In genomic region chr2:129684014-129684413, GRCm38 (mm10) we compare ENCODE assay signal across 33 mouse cellular contexts. TPM values are rescaled to one million over a fixed set of nuclear protein-coding genes. Genes with fewer than 3 reads are reported as not detected.
A peak's percentile ranks its signal among the peaks of the same experiment; 100 is the strongest.
DNase-seq lines count a peak whose midpoint lies in the region; ATAC-seq and TF ChIP-seq lines count a peak whose summit lies in the region.
"Had no signal": no experiment of that assay in that cellular context is flagged by ENCODE, and none has a peak within 500 bp of the region (broad histone marks: within the 10 kb centered on the region; RNA-seq: fewer than 3 reads in every experiment).

No protein-coding gene starts in this region.

- H3K4me2 ChIP-seq in midbrain, postnatal 0 days (ENCODE audit: low read depth, low read length, poor library complexity, severe bottlenecking): no peak overlapping the region
- no peak overlapping the region for H3K4me2 ChIP-seq in midbrain, embryonic 16.5 days (ENCODE audit: low read length)
- H3K4me2 ChIP-seq: embryonic facial prominence, embryonic 13.5 days; forebrain, embryonic 13.5 days; heart, embryonic 12.5 days; midbrain, embryonic 13.5 days had no signal

- no peak for TF ChIP-seq CTCF in midbrain, postnatal 0 days (IDR thresholded peaks at IDR 0.05)

- no peaks in the 10 kb centered on the region for H3K9me3 ChIP-seq in heart, embryonic 10.5 days
- no peaks in the 10 kb centered on the region for H3K9me3 ChIP-seq in midbrain, postnatal 0 days (ENCODE audit: low read length)
- H3K9me3 ChIP-seq in midbrain, embryonic 16.5 days (replicated peaks; ENCODE audit: control insufficient read depth, low read length, poor library complexity, severe bottlenecking): no peaks in the 10 kb centered on the region
- H3K9me3 ChIP-seq: embryonic facial prominence, embryonic 13.5 days; forebrain, embryonic 13.5 days; heart, embryonic 12.5 days; midbrain, embryonic 13.5 days had no signal

- H3K27me3 ChIP-seq in heart, embryonic 10.5 days (ENCODE audit: insufficient read depth, poor library complexity, severe bottlenecking): 0 out of 2 replicates have a peak, but pooled peaks cover 16% of the 10 kb centered on the region
- H3K27me3 ChIP-seq in midbrain, postnatal 0 days (ENCODE audit: insufficient read depth, low read length): no peaks in the 10 kb centered on the region
- H3K27me3 ChIP-seq in midbrain, embryonic 16.5 days (ENCODE audit: control insufficient read depth, insufficient read depth, low read depth, low read length): no peaks in the 10 kb centered on the region
- H3K27me3 ChIP-seq: embryonic facial prominence, embryonic 13.5 days; forebrain, embryonic 13.5 days; midbrain, embryonic 13.5 days had no signal

- WGBS in heart, embryonic 10.5 days: 62% methylated on average over 4 of the region's 4 CpGs
- WGBS in midbrain, postnatal 0 days: 79% methylated on average over 4 of the region's 4 CpGs
- WGBS in midbrain, embryonic 16.5 days: 72% methylated on average over 4 of the region's 4 CpGs

- no peak overlapping the region for H3K4me3 ChIP-seq in heart, embryonic 10.5 days
- no peak overlapping the region for H3K4me3 ChIP-seq in midbrain, postnatal 0 days (ENCODE audit: low read depth, low read length)
- H3K4me3 ChIP-seq in midbrain, embryonic 16.5 days (ENCODE audit: low read depth, low read length): no peak overlapping the region
- H3K4me3 ChIP-seq: embryonic facial prominence, embryonic 13.5 days; forebrain, embryonic 13.5 days; heart, embryonic 12.5 days; midbrain, embryonic 13.5 days had no signal

- no peak overlapping the region for H3K27ac ChIP-seq in heart, embryonic 10.5 days
- no peak overlapping the region for H3K27ac ChIP-seq in midbrain, postnatal 0 days (ENCODE audit: low read depth, low read length)
- no peak overlapping the region for H3K27ac ChIP-seq in midbrain, embryonic 16.5 days (ENCODE audit: low read length)
- H3K27ac ChIP-seq: embryonic facial prominence, embryonic 13.5 days; forebrain, embryonic 13.5 days; kidney, postnatal 0 days; liver, embryonic 14.5 days; macrophage; midbrain, embryonic 13.5 days had no signal

- intact Hi-C loops in heart, postnatal 25 days (cut with DNase I): no loop called here

- peak; percentile 31 for DNase-seq in heart, embryonic 10.5 days (ENCODE audit: low spot score)
- no peak for DNase-seq in heart, postnatal 25 days (ENCODE audit: low spot score)
- peak; percentile 27 for DNase-seq in midbrain, postnatal 0 days (ENCODE audit: low spot score)
- peak; percentile 44 for DNase-seq in lung, postnatal 10 days
- DNase-seq in layer of hippocampus, postnatal 25 days (ENCODE audit: extremely low spot score in 1 of 2, low spot score in 1 of 2): no peak
- DNase-seq in urinary bladder, postnatal 25 days (ENCODE audit: low spot score): no peak
- DNase-seq: adrenal gland, postnatal 10 days; cerebellum, adult 11-12 months; cerebellum, adult 9-11 months; embryo, embryonic 11 days; gastrocnemius, postnatal 36 days; heart, adult 18-20 months; kidney, adult 8-10 months; kidney, postnatal 4 days; liver; right cerebral cortex, postnatal 4 days; thymus, postnatal 4 days had no signal

- no peaks in the 10 kb centered on the region for H3K36me3 ChIP-seq in heart, embryonic 10.5 days
- no peaks in the 10 kb centered on the region for H3K36me3 ChIP-seq in midbrain, postnatal 0 days (ENCODE audit: insufficient read depth, low read length)
- H3K36me3 ChIP-seq in midbrain, embryonic 16.5 days (ENCODE audit: control insufficient read depth, insufficient read depth, low read length): no peaks in the 10 kb centered on the region
- H3K36me3 ChIP-seq: embryonic facial prominence, embryonic 13.5 days; heart, embryonic 12.5 days; midbrain, embryonic 13.5 days had no signal

- no peaks in the 10 kb centered on the region; the same call in 1 of the 2 replicates for H3K4me1 ChIP-seq in heart, embryonic 10.5 days
- H3K4me1 ChIP-seq in midbrain, postnatal 0 days (ENCODE audit: insufficient read depth, low read length): no peaks in the 10 kb centered on the region
- no peaks in the 10 kb centered on the region for H3K4me1 ChIP-seq in midbrain, embryonic 16.5 days (ENCODE audit: control insufficient read depth, insufficient read depth, low read length)
- H3K4me1 ChIP-seq: embryonic facial prominence, embryonic 13.5 days; heart, embryonic 12.5 days had no signal

- ATAC-seq in midbrain, postnatal 0 days (ENCODE audit: low FRiP score): no peak
- no peak for ATAC-seq in midbrain, embryonic 16.5 days
- ATAC-seq: forebrain, embryonic 13.5 days; intestine, embryonic 16.5 days; midbrain, embryonic 13.5 days; Patski had no signal

- no peak overlapping the region for H3K9ac ChIP-seq in midbrain, postnatal 0 days (replicated peaks; ENCODE audit: low read length, poor library complexity, severe bottlenecking)
- no peak overlapping the region for H3K9ac ChIP-seq in midbrain, embryonic 16.5 days (ENCODE audit: low read depth, low read length)
- H3K9ac ChIP-seq: embryonic facial prominence, embryonic 13.5 days; forebrain, embryonic 13.5 days; heart, embryonic 12.5 days; liver, embryonic 14.5 days; midbrain, embryonic 13.5 days had no signal

RNA-seq across cellular contexts. Expression of gene Pdyn, which starts 15.6 kb away (rescaled TPM):
- polyA plus RNA-seq in heart, embryonic 10.5 days (2016; fragmentation: Nextera tagmentation; extraction: Ambion mirVana): 0.10 and 0.18 TPM in 2 replicates
- not detected for total RNA-seq in heart, postnatal 25 days (2021)
- total RNA-seq in midbrain, postnatal 0 days (2014; rRNA removed): 7.2 and 7.6 TPM in 2 replicates
- 22.2 and 24.7 TPM in 2 replicates for polyA plus RNA-seq in midbrain, postnatal 0 days (2015; fragmentation: Nextera tagmentation; extraction: Ambion mirVana)
- 16.1 and 19.1 TPM in 2 replicates for polyA plus RNA-seq in midbrain, embryonic 16.5 days (2015; fragmentation: Nextera tagmentation; extraction: Ambion mirVana)
- 10 to 100 TPM; 10.4 to 11.8 TPM for total RNA-seq in layer of hippocampus, postnatal 25 days (2021)
- total RNA-seq: gastrocnemius, postnatal 36 days; heart, adult 18-20 months; hematopoietic stem cell, adult 5-6 weeks; megakaryocyte-erythroid progenitor cell, adult 5-6 weeks; MEL had no signal
- polyA plus RNA-seq: limb, embryonic 11.5 days; macrophage; Patski; stomach, embryonic 14.5 days; testis, adult 2 months had no signal

Comparison
In these comparisons a context has a peak if more than half of its experiments do, and no peak if none do; other contexts are left out.
1. DNase-seq: peak in heart, embryonic 10.5 days (single experiment), midbrain, postnatal 0 days (single experiment) and lung, postnatal 10 days (single experiment); none in heart, postnatal 25 days (single experiment), layer of hippocampus, postnatal 25 days (0 of 2) and urinary bladder, postnatal 25 days (single experiment).